Mouse (Mus musculus) C3H10T1/2 (cell line): ENCODE data around the gene 6430548M08Rik. TPM values are rescaled to one million over a fixed set of nuclear protein-coding genes. Genes with fewer than 3 reads are reported as not detected.

Experiments
- polyA plus RNA-seq, 2 experiments: library from polyadenylated mRNA; unstranded; fragments of >200 nt; fragmentation: generic; extraction: Trizol; gene quantifications; one replicate each; pipeline ENCODE4 v1.2.1; 2012; ENCODE audit warnings: missing spikeins in 2 of 2

The 6430548M08Rik gene
- polyA plus RNA-seq: 1 to 10 TPM; 3.2 to 4.4 TPM

DNA sequence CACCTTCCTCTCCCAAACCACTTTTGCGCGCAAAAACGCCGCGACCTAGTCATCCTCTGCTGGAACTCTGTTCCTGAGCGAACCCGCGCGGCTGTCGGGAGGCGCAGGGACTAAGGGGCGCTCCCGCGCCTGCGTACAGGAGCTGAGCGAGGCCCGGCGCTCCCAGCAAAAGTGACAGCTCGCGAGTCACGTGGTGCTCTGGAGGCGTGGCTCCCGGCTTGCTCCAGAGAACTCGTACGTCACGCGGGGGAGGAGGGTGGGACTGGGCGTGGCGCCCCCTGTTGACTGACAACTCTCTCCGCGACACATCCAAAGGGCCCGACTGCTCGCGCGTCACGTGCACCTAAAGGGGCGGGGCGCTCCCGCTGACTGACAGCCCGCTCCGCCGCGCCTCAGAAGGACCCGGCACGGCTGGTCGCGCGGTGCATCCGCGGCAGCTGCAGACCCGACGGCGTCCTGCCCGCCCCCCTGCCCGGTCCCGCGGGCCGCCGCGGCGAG, at the start of gene 6430548M08Rik:
TSS of gene 6430548M08Rik (plus strand) at position 395 of the 498 bp plus-strand sequence.

DNA sequence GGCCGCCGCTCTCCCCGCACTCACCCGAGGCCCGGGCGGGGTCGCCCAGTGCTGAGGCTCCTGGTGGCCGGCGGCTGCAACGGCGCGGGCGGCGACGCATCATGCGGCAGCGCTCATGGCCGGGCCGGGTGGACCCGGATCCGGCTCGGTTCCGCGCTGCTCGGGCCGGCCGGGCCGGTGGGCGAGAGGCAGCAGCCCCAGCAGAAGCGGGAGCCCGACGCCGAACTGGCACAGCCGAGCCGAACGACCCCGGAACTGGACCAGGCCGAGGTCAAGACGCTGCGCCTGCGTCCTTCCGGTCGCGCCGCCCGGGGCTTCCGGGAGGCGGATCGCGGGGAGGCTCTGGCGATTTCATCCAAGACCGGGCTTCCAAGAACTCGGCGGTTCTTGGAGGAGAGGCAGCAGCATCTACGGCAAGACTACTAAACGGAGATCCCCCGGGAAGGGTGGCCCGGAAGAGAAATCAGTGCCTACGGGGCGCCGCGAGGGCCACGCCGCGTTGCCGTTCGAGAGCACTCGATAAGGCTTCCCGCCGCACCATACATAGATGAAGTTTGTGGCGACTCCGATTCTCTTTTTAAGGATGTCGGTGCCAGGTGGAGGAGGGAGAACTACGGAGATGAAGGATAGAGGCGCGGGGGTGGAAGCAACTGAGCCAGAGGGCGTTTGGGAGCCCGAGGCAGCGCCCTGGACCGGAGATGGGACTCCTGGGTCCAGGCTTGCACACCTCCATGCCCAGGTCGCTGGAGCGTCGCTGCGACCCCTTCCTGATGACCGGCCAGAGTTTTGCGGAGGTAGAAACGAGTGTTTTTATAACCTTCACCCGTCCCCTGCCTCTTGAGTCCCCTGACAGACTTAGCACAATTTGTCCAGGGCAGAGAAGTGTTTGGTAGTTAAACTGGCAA, 12.6 kb upstream of the 6430548M08Rik start, which contains the start of gene Zdhhc7:
TSS of gene Zdhhc7 (minus strand) at position 415 of the 905 bp plus-strand sequence.

DNA sequence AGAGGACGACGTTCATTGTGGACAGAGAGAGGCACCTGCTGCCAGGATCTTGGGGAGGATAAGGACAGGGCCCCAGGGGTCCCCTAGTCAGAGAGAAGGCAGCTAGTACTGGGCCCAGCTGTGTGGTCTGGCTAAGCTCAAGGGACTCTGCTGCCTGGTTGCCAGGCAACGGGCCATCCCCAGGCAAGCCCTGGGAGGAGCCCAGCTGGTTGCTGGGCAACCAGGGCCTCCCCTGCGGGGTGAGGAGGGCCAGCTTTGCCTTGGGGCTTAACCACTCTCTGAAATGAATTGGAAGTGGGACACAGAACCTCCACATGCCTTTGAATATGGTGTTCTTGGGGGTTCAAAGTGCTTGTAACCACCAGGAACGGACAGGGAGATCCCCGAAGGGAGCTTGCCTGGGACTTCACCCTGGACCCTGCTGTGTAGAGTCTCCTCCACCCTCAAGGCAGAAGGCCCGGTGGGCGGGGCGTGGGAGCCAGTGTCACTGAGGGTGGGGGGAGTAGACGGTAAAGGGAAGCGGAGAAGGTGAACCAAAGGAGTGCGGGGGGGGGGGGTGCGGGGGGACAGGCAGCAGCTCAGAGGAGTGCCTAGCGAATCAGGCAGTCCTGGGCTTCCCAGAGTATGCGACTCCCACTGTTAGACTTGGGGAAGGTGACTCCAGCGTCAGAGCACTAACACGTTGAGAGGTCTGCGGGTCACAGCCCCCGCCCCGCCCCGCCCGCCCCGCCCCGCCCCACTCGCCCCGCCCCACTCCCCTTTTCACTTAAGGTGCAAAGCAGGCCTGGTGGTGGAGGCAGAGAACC, 63.6 kb downstream of the 6430548M08Rik start, which contains the start of gene Fam92b:
TSS of gene Fam92b (minus strand) at position 149 of the 806 bp plus-strand sequence.

Other genes starting within 250 kb of the 6430548M08Rik start
- gene Usp10, start 203.8 kb upstream of the 6430548M08Rik start, polyA plus RNA-seq: 10 to 100 TPM; 66.0 to 78.8 TPM
- gene Gm20388, start 203.3 kb upstream of the 6430548M08Rik start, polyA plus RNA-seq: 1 to 10 TPM; 4.1 to 9.5 TPM
- gene Crispld2, start 121.7 kb upstream of the 6430548M08Rik start, polyA plus RNA-seq: under 1 TPM; 0.09 to 0.24 TPM
- 10 to 100 TPM; 16.1 to 35.1 TPM for gene Zdhhc7, start 12.7 kb upstream of the 6430548M08Rik start, polyA plus RNA-seq
- gene Fam92b, start 63.3 kb downstream of the 6430548M08Rik start, polyA plus RNA-seq: not detected
- 1 to 10 TPM in 1 of 2 experiments, under 1 TPM in 1; 0.95 to 8.0 TPM for gene Gse1, start 114.3 kb downstream of the 6430548M08Rik start, polyA plus RNA-seq